Mouse (Mus musculus): ENCODE measurements around the gene Crtap. TPM values are rescaled to one million over a fixed set of nuclear protein-coding genes. Genes with fewer than 3 reads are reported as not detected.

Crtap gene
- 10.1 and 12.6 TPM in 2 replicates for polyA plus RNA-seq (2021; fragmentation: Nextera tagmentation)
- long read RNA-seq, experiment 1, transcript Crtap-201 (7 exons, 1,674 nt) = major isoform, 29 of 30 reads
- long read RNA-seq, experiment 1, partial matches to known transcripts = 0 of 30 reads
- long read RNA-seq, experiment 1, other reads (novel, unspliced or antisense) = 1 of 30 reads
- long read RNA-seq, experiment 2, transcript Crtap-201 (7 exons, 1,674 nt) = major isoform, 21 of 21 reads
- long read RNA-seq, experiment 2, partial matches to known transcripts = 0 of 21 reads
- long read RNA-seq, experiment 2, other reads (novel, unspliced or antisense) = 0 of 21 reads

GRCm38 (mm10) chr9:114389905-114390748 lies at the start of gene Crtap:
TSS of gene Crtap (minus strand) at chr9:114390675.

GRCm38 (mm10) chr9:114400949-114401684 lies 10.6 kb upstream of the Crtap start, which contains the start of the genes Glb1 and Tmppe:
TSS of gene Glb1 (plus strand) at chr9:114401076.
TSS of gene Tmppe (plus strand) at chr9:114401105.

GRCm38 (mm10) chr9:114329855-114330254 lies 60.6 kb downstream of the Crtap start, which contains the start of gene Bcl2a1c:
TSS of gene Bcl2a1c (plus strand) at chr9:114330135.

Other genes starting within 250 kb of the Crtap start
- gene Bcl2a1c, start 60.5 kb downstream of the Crtap start, polyA plus RNA-seq (2021; fragmentation: Nextera tagmentation) = not detected in 2 replicates
- 16.8 and 20.9 TPM in 2 replicates for gene Glb1, start 10.4 kb upstream of the Crtap start, polyA plus RNA-seq (2021; fragmentation: Nextera tagmentation)
- 3.8 and 3.9 TPM in 2 replicates for gene Tmppe, start 10.4 kb upstream of the Crtap start, polyA plus RNA-seq (2021; fragmentation: Nextera tagmentation)
- not detected in 2 replicates for gene Ccr4, start 114.2 kb upstream of the Crtap start, polyA plus RNA-seq (2021; fragmentation: Nextera tagmentation)
- not detected in 2 replicates for gene C130032M10Rik, start 125.0 kb upstream of the Crtap start, polyA plus RNA-seq (2021; fragmentation: Nextera tagmentation)
- gene Trim71, start 173.7 kb upstream of the Crtap start, polyA plus RNA-seq (2021; fragmentation: Nextera tagmentation) = 0.16 and 0.17 TPM in 2 replicates
- gene Cnot10, start 249.5 kb upstream of the Crtap start, polyA plus RNA-seq (2021; fragmentation: Nextera tagmentation) = 23.2 and 25.3 TPM in 2 replicates